Mouse (Mus musculus) induced T-regulatory cell, adult 2 months (primary cell): ENCODE measurements around the gene Sec31a.

Experiments used
- DNase-seq: peaks from one replicate; pipeline ENCODE4 v3.0.0-alpha.2; 2012; ENCODE audit warnings: low read depth

The Sec31a gene

GRCm38 (mm10) chr5:100349287-100350215 lies 66.5 kb downstream of the Sec31a start:
- DNase-seq = no peak

- peak; percentile 36 for DNase-seq
Measured at GRCm38 (mm10) chr5:100345118-100345517, 70.9 kb downstream of the Sec31a start.

GRCm38 (mm10) chr5:100343087-100343486 lies 72.9 kb downstream of the Sec31a start:
- no peak for DNase-seq

GRCm38 (mm10) chr5:100342422-100342821 lies 73.6 kb downstream of the Sec31a start:
- no peak for DNase-seq

GRCm38 (mm10) chr5:100341042-100341441 lies 75.0 kb downstream of the Sec31a start:
- DNase-seq = no peak

GRCm38 (mm10) chr5:100337852-100338251 lies 78.2 kb downstream of the Sec31a start:
- DNase-seq = no peak

GRCm38 (mm10) chr5:100336876-100337275 lies 79.2 kb downstream of the Sec31a start:
- no peak for DNase-seq

GRCm38 (mm10) chr5:100335581-100336080 lies 80.4 kb downstream of the Sec31a start:
- no peak for DNase-seq

- no peak for DNase-seq
Measured at GRCm38 (mm10) chr5:100334686-100335085, 81.3 kb downstream of the Sec31a start.

GRCm38 (mm10) chr5:100333607-100334380 lies 82.2 kb downstream of the Sec31a start:
- no peak for DNase-seq

- DNase-seq = no peak
Measured at GRCm38 (mm10) chr5:100332300-100333004, 83.6 kb downstream of the Sec31a start.

- no peak for DNase-seq
Measured at GRCm38 (mm10) chr5:100331636-100332035, 84.4 kb downstream of the Sec31a start.

GRCm38 (mm10) chr5:100322081-100322480 lies 94.0 kb downstream of the Sec31a start:
- peak; percentile 81 for DNase-seq

GRCm38 (mm10) chr5:100317842-100318241 lies 98.2 kb downstream of the Sec31a start:
- no peak for DNase-seq

GRCm38 (mm10) chr5:100317010-100317409 lies 99.0 kb downstream of the Sec31a start:
- DNase-seq = no peak

- DNase-seq = no peak
Measured at GRCm38 (mm10) chr5:100315646-100316045, 100.4 kb downstream of the Sec31a start.

GRCm38 (mm10) chr5:100312391-100312790 lies 103.6 kb downstream of the Sec31a start:
- no peak for DNase-seq
